Mouse (Mus musculus): Measurements from ENCODE around the gene Mccc2.

- TF ChIP-seq CTCF (IDR thresholded peaks at IDR 0.05; ENCODE audit: borderline replicate concordance, control insufficient read depth, extremely low read depth, insufficient read depth, low read length, poor library complexity) (no peak), POLR2A (IDR thresholded peaks at IDR 0.05; ENCODE audit: control insufficient read depth, extremely low read depth, insufficient read depth, low read length, poor library complexity) (no peak)
Observed at GRCm38 (mm10) chr13:99932406-99932805, 83.0 kb downstream of the Mccc2 start.

All from thymus, adult 2 months (tissue).